In the genomic region with DNA sequence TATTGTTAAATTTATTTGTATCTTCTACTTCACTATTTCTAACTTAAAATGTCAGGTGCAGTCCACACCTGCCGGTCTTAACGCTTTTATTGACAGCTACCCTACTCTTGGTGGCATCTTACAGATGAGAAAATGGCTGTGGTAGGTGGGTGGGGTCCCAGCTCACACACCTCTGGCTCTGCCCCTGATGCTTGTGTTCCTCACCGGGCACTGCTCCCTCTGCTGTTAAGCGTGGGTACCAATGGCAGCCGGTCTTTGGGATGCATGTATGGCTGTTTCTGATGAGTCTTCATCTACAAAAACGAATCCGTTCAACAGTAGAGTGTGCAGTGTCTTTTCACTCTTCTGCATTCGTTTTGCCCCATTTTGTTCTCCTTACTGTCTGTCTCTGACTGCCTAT, we compare ENCODE assay signal across 9 mouse cellular contexts. TPM values are rescaled to one million over a fixed set of nuclear protein-coding genes. Genes with fewer than 3 reads are reported as not detected.
DNase-seq lines count a peak whose midpoint lies in the region; ATAC-seq and TF ChIP-seq lines count a peak whose summit lies in the region.
"Had no signal": no experiment of that assay in that cellular context is flagged by ENCODE, and none has a peak within 500 bp of the region (broad histone marks: within the 10 kb centered on the region; RNA-seq: fewer than 3 reads in every experiment).

No protein-coding gene starts in this region.

- TF ChIP-seq EP300 in liver, postnatal 0 days (IDR thresholded peaks at IDR 0.05; ENCODE audit: low read depth): no peak

- H3K4me3 ChIP-seq in liver, postnatal 0 days (ENCODE audit: low read depth, low read length): no peak overlapping the region
- no peak overlapping the region for H3K4me3 ChIP-seq in limb, embryonic 10.5 days

- H3K27me3 ChIP-seq in liver, postnatal 0 days (ENCODE audit: insufficient read depth, low read length): no peaks in the 10 kb centered on the region
- H3K27me3 ChIP-seq in limb, embryonic 10.5 days (ENCODE audit: low read depth, poor library complexity, severe bottlenecking): no peaks in the 10 kb centered on the region

- no peaks in the 10 kb centered on the region for H3K9me3 ChIP-seq in liver, postnatal 0 days (ENCODE audit: low read length)
- no peaks in the 10 kb centered on the region for H3K9me3 ChIP-seq in limb, embryonic 10.5 days (replicated peaks)

- no peaks in the 10 kb centered on the region for H3K4me1 ChIP-seq in liver, postnatal 0 days (ENCODE audit: insufficient read depth)
- H3K4me1 ChIP-seq in limb, embryonic 10.5 days: no peaks in the 10 kb centered on the region

- no peak overlapping the region for H3K27ac ChIP-seq in liver, postnatal 0 days (ENCODE audit: low read depth)
- H3K27ac ChIP-seq in limb, embryonic 10.5 days: no peak overlapping the region
- H3K27ac ChIP-seq: macrophage had no signal

- H3K36me3 ChIP-seq in liver, postnatal 0 days (replicated peaks; ENCODE audit: insufficient read depth, low read length): peaks cover 11% of the 10 kb centered on the region
- peaks cover 10% of the 10 kb centered on the region; the same call in 1 of the 2 replicates for H3K36me3 ChIP-seq in limb, embryonic 10.5 days

- TF ChIP-seq CTCF in liver, postnatal 0 days (IDR thresholded peaks at IDR 0.05; ENCODE audit: low read depth): peak; percentile 44

- no peak for ATAC-seq in CD4-positive, CD25-positive, alpha-beta regulatory T cell, adult 4 months
- ATAC-seq in liver, postnatal 0 days: no peak

- no peak overlapping the region for H3K4me2 ChIP-seq in liver, postnatal 0 days (ENCODE audit: low read depth, low read length)

- WGBS in liver, postnatal 0 days (ENCODE audit: insufficient replicate concordance): 62% methylated on average over 8 of the region's 8 CpGs
- WGBS in limb, embryonic 10.5 days: 60% methylated on average over 8 of the region's 8 CpGs

- DNase-seq in CD4-positive, CD25-positive, alpha-beta regulatory T cell, adult 2 months (ENCODE audit: low read depth, low spot score): peak; percentile 19
- peak; percentile 12 for DNase-seq in kidney, postnatal 14 days
- no peak for DNase-seq in kidney, adult 8-10 months
- DNase-seq in ZHBTc4 (ENCODE audit: low read depth, low spot score): peak; percentile 36
- no peak for DNase-seq in liver, postnatal 0 days
- DNase-seq in limb, embryonic 10.5 days (ENCODE audit: low spot score): no peak
- DNase-seq in urinary bladder, adult 18-20 months (ENCODE audit: low spot score in 2 of 2): no peak

- no peak overlapping the region for H3K9ac ChIP-seq in liver, postnatal 0 days (replicated peaks)

RNA-seq across cellular contexts. Expression of gene Cacna1c, which starts 9.6 kb away (rescaled TPM):
- 1 to 10 TPM in 1 of 2 experiments, under 1 TPM in 1; 0.49 to 1.4 TPM for polyA plus RNA-seq in CD4-positive, CD25-positive, alpha-beta regulatory T cell, adult 4 months (2017; shearing (Covaris generic))
- polyA plus RNA-seq in liver, postnatal 0 days (2015; fragmentation: Nextera tagmentation; extraction: Ambion mirVana): 0.14 and 0.23 TPM in 2 replicates
- polyA plus RNA-seq in limb, embryonic 10.5 days (2016; fragmentation: Nextera tagmentation; extraction: Ambion mirVana): 5.7 and 10.2 TPM in 2 replicates
- polyA plus RNA-seq: macrophage had no signal

RNA-seq across cellular contexts. Expression of gene Dcp1b, which starts 11.6 kb away (rescaled TPM):
- polyA plus RNA-seq in CD4-positive, CD25-positive, alpha-beta regulatory T cell, adult 4 months (2017; shearing (Covaris generic)): 10 to 100 TPM; 15.1 to 19.9 TPM
- polyA plus RNA-seq in liver, postnatal 0 days (2015; fragmentation: Nextera tagmentation; extraction: Ambion mirVana): 4.1 and 4.5 TPM in 2 replicates
- polyA plus RNA-seq in limb, embryonic 10.5 days (2016; fragmentation: Nextera tagmentation; extraction: Ambion mirVana): 5.7 and 8.9 TPM in 2 replicates

RNA-seq across cellular contexts. Expression of gene Cacna2d4, which starts 49.7 kb away (rescaled TPM):
- 10 to 100 TPM; 13.5 to 16.6 TPM for polyA plus RNA-seq in CD4-positive, CD25-positive, alpha-beta regulatory T cell, adult 4 months (2017; shearing (Covaris generic))
- polyA plus RNA-seq in liver, postnatal 0 days (2015; fragmentation: Nextera tagmentation; extraction: Ambion mirVana): 0.02 and 0.08 TPM in 2 replicates
- polyA plus RNA-seq in limb, embryonic 10.5 days (2016; fragmentation: Nextera tagmentation; extraction: Ambion mirVana): not detected in 2 replicates
- polyA plus RNA-seq: macrophage had no signal

Comparison
In these comparisons a context has a peak if more than half of its experiments do, and no peak if none do; other contexts are left out.
1. DNase-seq: peak in CD4-positive, CD25-positive, alpha-beta regulatory T cell, adult 2 months (single experiment), kidney, postnatal 14 days (single experiment) and ZHBTc4 (single experiment); none in kidney, adult 8-10 months (0 of 2), liver, postnatal 0 days (single experiment), limb, embryonic 10.5 days (single experiment) and urinary bladder, adult 18-20 months (0 of 2).
2. RNA of gene Cacna2d4, which starts 49.7 kb away (polyA plus RNA-seq): 13.5 to 16.6 TPM in CD4-positive, CD25-positive, alpha-beta regulatory T cell, adult 4 months; 0.02 to 0.08 TPM in liver, postnatal 0 days and not detected in limb, embryonic 10.5 days; every median in the first group is over 10 times any median in the second.